Mouse (Mus musculus) MEL (cell line): ENCODE measurements around the gene Atp8b3. TPM values are rescaled to one million over a fixed set of nuclear protein-coding genes. Genes with fewer than 3 reads are reported as not detected.

Experiments used
- DNase-seq: peaks from one replicate; pipeline ENCODE4 v3.0.0; 2011; ENCODE audit warnings: low read depth, low spot score
- H3K27ac ChIP-seq: 2 replicates; pipeline ENCODE4 v1.5.1; 2012; ENCODE audit warnings: low read depth, mild to moderate bottlenecking, control low read depth, low read length, moderate library complexity; ENCODE audit not compliant: control insufficient read depth
- H3K27me3 ChIP-seq, 2 experiments: fragments of 150-350 bp in 1 of 2; sonication (generic) in 1 of 2; 2 replicates each; pipeline ENCODE4 v1.6.1; 2012; ENCODE audit warnings: low read length in 2 of 2, mild to moderate bottlenecking in 2 of 2, improper control_type of control experiment in 1 of 2, moderate library complexity in 1 of 2; ENCODE audit not compliant: insufficient read depth in 2 of 2, control insufficient read depth in 1 of 2
- H3K36me3 ChIP-seq, 2 experiments: 2 replicates each; pipeline ENCODE4 v1.6.1; 2012 to 2014; ENCODE audit warnings: low read length in 2 of 2, improper control_type of control experiment in 1 of 2, inconsistent platforms in 1 of 2, mild to moderate bottlenecking in 1 of 2; ENCODE audit not compliant: insufficient read depth in 2 of 2, control insufficient read depth in 1 of 2
- H3K4me1 ChIP-seq, 2 experiments: fragments of 150-350 bp in 1 of 2; sonication (generic) in 1 of 2; 2 replicates each; pipeline ENCODE4 v1.6.1; 2012; ENCODE audit warnings: low read length in 2 of 2, improper control_type of control experiment in 1 of 2, mild to moderate bottlenecking in 1 of 2; ENCODE audit not compliant: insufficient read depth in 2 of 2, control insufficient read depth in 1 of 2
- H3K4me3 ChIP-seq, 2 experiments: fragments of 150-350 bp in 1 of 2; sonication (generic) in 1 of 2; 2 replicates each; pipeline ENCODE4 v1.5.1; 2012; ENCODE audit warnings: low read depth in 2 of 2, low read length in 2 of 2, mild to moderate bottlenecking in 2 of 2, moderate library complexity in 2 of 2, control low read depth in 1 of 2, improper control_type of control experiment in 1 of 2; ENCODE audit not compliant: control insufficient read depth in 1 of 2, insufficient read depth in 1 of 2
- H3K79me2 ChIP-seq: 2 replicates; pipeline ENCODE4 v1.6.1; 2012; ENCODE audit warnings: mild to moderate bottlenecking, low read length, moderate library complexity; ENCODE audit not compliant: control insufficient read depth, poor library complexity, insufficient read depth
- H3K9ac ChIP-seq: 2 replicates; pipeline ENCODE4 v1.6.1; 2012; ENCODE audit warnings: low read depth, mild to moderate bottlenecking, control low read depth, low read length, moderate library complexity; ENCODE audit not compliant: control insufficient read depth, poor library complexity, severe bottlenecking
- H3K9me3 ChIP-seq: fragments of 150-350 bp; sonication (generic); replicated peaks from 2 replicates; pipeline ENCODE4 v1.6.1; 2012; ENCODE audit warnings: mild to moderate bottlenecking, low read length, improper control_type of control experiment, moderate library complexity; ENCODE audit not compliant: insufficient read depth
- BHLHE40 ChIP-seq: IDR thresholded peaks from 2 replicates; pipeline ENCODE4 v1.6.1; 2012; ENCODE audit warnings: low read depth, mild to moderate bottlenecking, inconsistent platforms, low read length, improper control_type of control experiment, borderline replicate concordance
- CTCF ChIP-seq, 3 experiments: IDR thresholded peaks in 2 of 3; conservative IDR thresholded peaks in 1 of 3; 2 replicates each; pipeline ENCODE4 v1.5.1; 2011 to 2012; ENCODE audit warnings: low read length in 3 of 3, low read depth in 2 of 3, mild to moderate bottlenecking in 2 of 3, improper control_type of control experiment in 1 of 3, inconsistent platforms in 1 of 3, mixed read lengths in 1 of 3, moderate library complexity in 1 of 3; ENCODE audit not compliant: control insufficient read depth in 1 of 3, insufficient read depth in 1 of 3, poor library complexity in 1 of 3, severe bottlenecking in 1 of 3
- E2F4 ChIP-seq: IDR thresholded peaks from 2 replicates; pipeline ENCODE4 v1.6.1; 2011; ENCODE audit warnings: low read depth, low read length, improper control_type of control experiment, borderline replicate concordance
- ELF1 ChIP-seq: IDR thresholded peaks from 2 replicates; pipeline ENCODE4 v1.6.1; 2014; ENCODE audit warnings: low read depth, mild to moderate bottlenecking, inconsistent platforms, low read length, improper control_type of control experiment, moderate library complexity
- EP300 ChIP-seq, 2 experiments: IDR thresholded peaks; 2 replicates each; pipeline ENCODE4 v1.6.1; 2011; ENCODE audit warnings: improper control_type of control experiment in 2 of 2, low read length in 2 of 2, low read depth in 1 of 2, mild to moderate bottlenecking in 1 of 2
- GABPA ChIP-seq: IDR thresholded peaks from 2 replicates; pipeline ENCODE4 v1.6.1; 2012; ENCODE audit warnings: low read depth, mild to moderate bottlenecking, inconsistent platforms, low read length, improper control_type of control experiment, moderate library complexity
- GATA1 ChIP-seq: IDR thresholded peaks from 2 replicates; pipeline ENCODE4 v1.6.1; 2011; ENCODE audit warnings: low read depth, low read length, improper control_type of control experiment
- HCFC1 ChIP-seq: IDR thresholded peaks from 2 replicates; pipeline ENCODE4 v1.6.1; 2012; ENCODE audit warnings: low read depth, mild to moderate bottlenecking, inconsistent platforms, low read length, improper control_type of control experiment, moderate library complexity
- JUND ChIP-seq: IDR thresholded peaks from 2 replicates; pipeline ENCODE4 v1.6.1; 2011; ENCODE audit warnings: low read depth, mild to moderate bottlenecking, improper control_type of control experiment, low read length
- KAT2A ChIP-seq: conservative IDR thresholded peaks from 2 replicates; pipeline ENCODE4 v1.6.1; 2012; ENCODE audit warnings: low read depth, low read length, improper control_type of control experiment, inconsistent platforms
- MAFK ChIP-seq: IDR thresholded peaks from 2 replicates; pipeline ENCODE4 v1.6.1; 2011; ENCODE audit warnings: low read depth, mild to moderate bottlenecking, low read length, improper control_type of control experiment, borderline replicate concordance
- MAX ChIP-seq: IDR thresholded peaks from 2 replicates; pipeline ENCODE4 v1.6.1; 2011; ENCODE audit warnings: low read length, improper control_type of control experiment
- MXI1 ChIP-seq: IDR thresholded peaks from 2 replicates; pipeline ENCODE4 v1.6.1; 2011; ENCODE audit warnings: mild to moderate bottlenecking, low read depth, low read length, improper control_type of control experiment
- MYC ChIP-seq: IDR thresholded peaks from 2 replicates; pipeline ENCODE4 v1.6.1; 2011; ENCODE audit warnings: low read depth, mild to moderate bottlenecking, low read length, improper control_type of control experiment, moderate library complexity
- NELFE ChIP-seq: IDR thresholded peaks from 2 replicates; pipeline ENCODE4 v1.6.1; 2011; ENCODE audit warnings: low read depth, low read length, improper control_type of control experiment
- POLR2A ChIP-seq, 2 experiments: IDR thresholded peaks; 2 replicates each; pipeline ENCODE4 v1.6.1; 2011 to 2012; ENCODE audit warnings: low read length in 2 of 2, mild to moderate bottlenecking in 2 of 2, control low read depth in 1 of 2, improper control_type of control experiment in 1 of 2, low read depth in 1 of 2, moderate library complexity in 1 of 2; ENCODE audit not compliant: control insufficient read depth in 1 of 2, insufficient read depth in 1 of 2, poor library complexity in 1 of 2
- POLR2AphosphoS2 ChIP-seq: IDR thresholded peaks from 2 replicates; pipeline ENCODE4 v1.6.1; 2011; ENCODE audit warnings: low read length, improper control_type of control experiment
- POLR2AphosphoS5 ChIP-seq: IDR thresholded peaks from 2 replicates; pipeline ENCODE4 v1.6.1; 2012; ENCODE audit warnings: low read depth, borderline replicate concordance, mild to moderate bottlenecking, inconsistent platforms, low read length, moderate library complexity, mixed read lengths
- RAD21 ChIP-seq: IDR thresholded peaks from 2 replicates; pipeline ENCODE4 v1.6.1; 2011; ENCODE audit warnings: mild to moderate bottlenecking, low read depth, low read length, improper control_type of control experiment
- RCOR1 ChIP-seq: IDR thresholded peaks from 2 replicates; pipeline ENCODE4 v1.6.1; 2012; ENCODE audit warnings: low read depth, mild to moderate bottlenecking, inconsistent platforms, low read length, improper control_type of control experiment
- SIN3A ChIP-seq: IDR thresholded peaks from 2 replicates; pipeline ENCODE4 v1.6.1; 2012; ENCODE audit warnings: low read length, improper control_type of control experiment, inconsistent platforms
- SMC3 ChIP-seq: IDR thresholded peaks from 2 replicates; pipeline ENCODE4 v1.6.1; 2011; ENCODE audit warnings: low read depth, low read length, improper control_type of control experiment
- TAL1 ChIP-seq: IDR thresholded peaks from 2 replicates; pipeline ENCODE4 v1.6.1; 2012; ENCODE audit warnings: mild to moderate bottlenecking, inconsistent platforms, low read length, moderate library complexity, mixed read lengths
- TBP ChIP-seq: IDR thresholded peaks from 2 replicates; pipeline ENCODE4 v1.8.0; 2011; ENCODE audit warnings: low read depth, low read length, improper control_type of control experiment
- UBTF ChIP-seq: IDR thresholded peaks from 2 replicates; pipeline ENCODE4 v1.6.1; 2012; ENCODE audit warnings: low read depth, mild to moderate bottlenecking, inconsistent platforms, low read length, improper control_type of control experiment, moderate library complexity, borderline replicate concordance; ENCODE audit not compliant: insufficient read depth
- USF1 ChIP-seq: IDR thresholded peaks from 2 replicates; pipeline ENCODE4 v1.6.1; 2014; ENCODE audit warnings: low read depth, mild to moderate bottlenecking, inconsistent platforms, low read length, improper control_type of control experiment, moderate library complexity
- ZC3H11A ChIP-seq: IDR thresholded peaks from 2 replicates; pipeline ENCODE4 v1.6.1; 2012; ENCODE audit warnings: low read depth, mild to moderate bottlenecking, inconsistent platforms, low read length, improper control_type of control experiment
- ZKSCAN1 ChIP-seq: IDR thresholded peaks from 2 replicates; pipeline ENCODE4 v1.6.1; 2012; ENCODE audit warnings: low read depth, mild to moderate bottlenecking, inconsistent platforms, low read length, improper control_type of control experiment, moderate library complexity
- ZNF384 ChIP-seq: IDR thresholded peaks from 2 replicates; pipeline ENCODE4 v1.6.1; 2012; ENCODE audit warnings: low read depth, mild to moderate bottlenecking, inconsistent platforms, low read length, improper control_type of control experiment
- polyA plus RNA-seq, 2 experiments: library from polyadenylated mRNA; stranded (reverse) in 1 of 2; unstranded in 1 of 2; fragments of >175 nt in 1 of 2; fragments of >200 nt in 1 of 2; gene quantifications; 2 replicates each; pipeline versions ENCODE4 v1.2.1 to v1.2.4; 2012; ENCODE audit warnings: low replicate concordance in 2 of 2, low read depth in 1 of 2; ENCODE audit not compliant: insufficient read length in 2 of 2, insufficient read depth in 1 of 2, missing spikeins in 1 of 2
- total RNA-seq: library from RNA; depleted of rRNA; stranded (reverse); fragments of 300-350 nt; gene quantifications from 2 replicates; pipeline ENCODE4 v1.2.3, GENCODE M21; 2012

Atp8b3 gene
- total and polyA plus RNA-seq, 3 experiments: 0.13 TPM; not detected in 2

- peaks cover 0 to 4% of the 10 kb centered on the region in 2 experiments; a peak in 1 of 4 replicates for H3K36me3 ChIP-seq
- 0 out of 4 replicates have a peak, but pooled peaks cover 0 to 4% of the 10 kb centered on the region in 2 experiments for H3K4me1 ChIP-seq
- no peaks in the 10 kb centered on the region for H3K9me3 ChIP-seq
- H3K27me3 ChIP-seq: no peaks in the 10 kb centered on the region; a peak in 1 of 4 replicates
- H3K79me2 ChIP-seq: no peaks in the 10 kb centered on the region; the same call in 1 of the 2 replicates
- H3K9ac ChIP-seq: peak overlapping the region; percentile 82
- H3K4me3 ChIP-seq: peak overlapping the region; percentile 68 to 74
- TF ChIP-seq ZKSCAN1: no peak
- no peak for TF ChIP-seq E2F4
- TF ChIP-seq KAT2A: no peak
- TF ChIP-seq TBP: no peak
- no peak for TF ChIP-seq BHLHE40
- TF ChIP-seq POLR2AphosphoS2: no peak
- H3K27ac ChIP-seq: no peak overlapping the region
- peak; percentile 62 for DNase-seq
Measured at GRCm38 (mm10) chr10:80510273-80510660, 28.7 kb downstream of the Atp8b3 start.

- peak; percentile 90 for DNase-seq
- H3K27ac ChIP-seq: peak overlapping the region; percentile 41
- H3K9ac ChIP-seq: peak overlapping the region; percentile 82
- H3K4me3 ChIP-seq: peak overlapping the region; percentile 68 to 74
- H3K27me3 ChIP-seq: no peaks in the 10 kb centered on the region; a peak in 1 of 4 replicates
- H3K79me2 ChIP-seq: no peaks in the 10 kb centered on the region; the same call in 1 of the 2 replicates
- 0 out of 4 replicates have a peak, but pooled peaks cover 0 to 4% of the 10 kb centered on the region in 2 experiments for H3K4me1 ChIP-seq
- no peaks in the 10 kb centered on the region for H3K9me3 ChIP-seq
- peaks cover 0 to 4% of the 10 kb centered on the region in 2 experiments; a peak in 1 of 4 replicates for H3K36me3 ChIP-seq
- no peak for TF ChIP-seq GATA1
- no peak for TF ChIP-seq MAFK
- no peak; the same call in 1 of the 2 replicates for TF ChIP-seq NELFE
- peak; percentile 93 for TF ChIP-seq MXI1
- TF ChIP-seq SIN3A: peak; percentile 81
- peak; percentile 95 for TF ChIP-seq MYC
- TF ChIP-seq GABPA: no peak
- TF ChIP-seq RAD21: peak; percentile 79
- TF ChIP-seq ELF1: no peak
- TF ChIP-seq USF1: peak; percentile 69
- TF ChIP-seq SMC3: peak; percentile 80
- 0 out of 2 replicates have a peak, but pooled peaks have one; percentile 7 for TF ChIP-seq JUND
- TF ChIP-seq ZKSCAN1: no peak
- TF ChIP-seq RCOR1: no peak
- peak; percentile 70 for TF ChIP-seq ZC3H11A
- 0 out of 4 replicates have a peak, but pooled peaks of 1 of the 2 experiments have one; percentile 9 for TF ChIP-seq EP300 (IDR thresholded peaks at IDR 0.05; ENCODE audit: low read depth in 1 of 2, low read length in 2 of 2)
- peak; percentile 87 to 94 (median 93) for TF ChIP-seq CTCF (IDR thresholded peaks at IDR 0.05 in 2 of 3, conservative IDR thresholded peaks at IDR 0.05 in 1 of 3; ENCODE audit: control insufficient read depth in 1 of 3, insufficient read depth in 1 of 3, low read depth in 2 of 3, low read length in 3 of 3, poor library complexity in 1 of 3, severe bottlenecking in 1 of 3)
- TF ChIP-seq ZNF384: peak; percentile 56
- TF ChIP-seq TBP: 0 out of 2 replicates have a peak, but pooled peaks have one; percentile 42
- TF ChIP-seq E2F4: no peak
- no peak for TF ChIP-seq POLR2AphosphoS5
- no peak for TF ChIP-seq POLR2A (IDR thresholded peaks at IDR 0.05; ENCODE audit: control insufficient read depth in 1 of 2, insufficient read depth in 1 of 2, low read depth in 1 of 2, low read length in 2 of 2, poor library complexity in 1 of 2)
- TF ChIP-seq TAL1: no peak
- TF ChIP-seq HCFC1: no peak
- peak; percentile 90 for TF ChIP-seq MAX
- TF ChIP-seq UBTF: no peak
- TF ChIP-seq BHLHE40: peak; percentile 95
Measured at GRCm38 (mm10) chr10:80509412-80510272, 29.3 kb downstream of the Atp8b3 start.
